Mouse (Mus musculus) stomach, postnatal 0 days (tissue): ENCODE data around the gene Ifna11.

Experiments
- CTCF ChIP-seq: IDR thresholded peaks from 2 replicates; pipeline ENCODE4 v1.5.1; 2016; ENCODE audit warnings: antibody characterized with exemption, low read depth, mild to moderate bottlenecking, moderate library complexity
- EP300 ChIP-seq: optimal IDR thresholded peaks from 2 replicates; pipeline ENCODE3; 2016; ENCODE audit warnings: antibody characterized with exemption

- TF ChIP-seq CTCF (no peak), EP300 (no peak)
These were observed 31.4 kb downstream of the Ifna11 start for GRCm38 (mm10) chr4:88851026-88851763.
